21 mouse cellular contexts compared by ENCODE assay signal in genomic region chr15:97019323-97019722, GRCm38 (mm10). TPM values are rescaled to one million over a fixed set of nuclear protein-coding genes. Genes with fewer than 3 reads are reported as not detected.
DNase-seq lines count a peak whose midpoint lies in the region; ATAC-seq and TF ChIP-seq lines count a peak whose summit lies in the region.
"Had no signal": no experiment of that assay in that cellular context is flagged by ENCODE, and none has a peak within 500 bp of the region (broad histone marks: within the 10 kb centered on the region; RNA-seq: fewer than 3 reads in every experiment).

No protein-coding gene starts in this region.

- H3K27ac ChIP-seq in embryonic facial prominence, embryonic 14.5 days (replicated peaks; ENCODE audit: low read depth, low read length) = peak overlapping the region; percentile 49; the same call in 1 of the 2 replicates
- H3K27ac ChIP-seq in embryonic facial prominence, embryonic 10.5 days (replicated peaks) = no peak overlapping the region
- no peak overlapping the region for H3K27ac ChIP-seq in lung, embryonic 15.5 days
- H3K27ac ChIP-seq in liver, embryonic 14.5 days = no peak overlapping the region
- H3K27ac ChIP-seq in stomach, postnatal 0 days (replicated peaks) = no peak overlapping the region
- no peak overlapping the region for H3K27ac ChIP-seq in hindbrain, postnatal 0 days
- H3K27ac ChIP-seq: embryonic facial prominence, embryonic 12.5 days; forebrain, embryonic 10.5 days; hindbrain, embryonic 15.5 days; layer of hippocampus, adult 2 months had no signal

- no peak for TF ChIP-seq EP300 in liver, embryonic 14.5 days (IDR thresholded peaks at IDR 0.05; ENCODE audit: low read depth)
- TF ChIP-seq EP300 in stomach, postnatal 0 days (optimal IDR thresholded peaks at IDR 0.05) = no peak

- no peak overlapping the region for H3K9ac ChIP-seq in embryonic facial prominence, embryonic 14.5 days (ENCODE audit: low read depth, low read length)
- no peak overlapping the region for H3K9ac ChIP-seq in lung, embryonic 15.5 days
- no peak overlapping the region for H3K9ac ChIP-seq in liver, embryonic 14.5 days (replicated peaks)
- no peak overlapping the region for H3K9ac ChIP-seq in stomach, postnatal 0 days (ENCODE audit: low read length)
- H3K9ac ChIP-seq in hindbrain, postnatal 0 days (replicated peaks; ENCODE audit: low read length) = no peak overlapping the region
- H3K9ac ChIP-seq: embryonic facial prominence, embryonic 12.5 days; forebrain, postnatal 0 days; hindbrain, embryonic 15.5 days had no signal

- DNase-seq in embryonic facial prominence, embryonic 14.5 days (ENCODE audit: low spot score) = no peak
- no peak for DNase-seq in embryonic facial prominence, embryonic 10.5 days (ENCODE audit: low spot score)
- no peak for DNase-seq in lung, adult 18-20 months
- no peak for DNase-seq in liver, embryonic 14.5 days (ENCODE audit: low read depth in 3 of 3, low spot score in 3 of 3)
- DNase-seq in stomach, postnatal 0 days (ENCODE audit: low spot score) = no peak
- DNase-seq in hindbrain, postnatal 0 days (ENCODE audit: low spot score) = no peak
- DNase-seq in adrenal gland, adult 2 months = no peak
- DNase-seq: adrenal gland, adult 8-10 months; cerebellum, adult 9-10 months; forebrain, postnatal 0 days; kidney, adult 8-10 months; kidney, postnatal 14 days; layer of hippocampus, postnatal 36 days; thymus, postnatal 14 days had no signal

- no peak for ATAC-seq in embryonic facial prominence, embryonic 14.5 days (ENCODE audit: low read depth)
- ATAC-seq in lung, embryonic 15.5 days (ENCODE audit: borderline replicate concordance, extremely low read depth, low FRiP score, low TSS enrichment) = no peak
- no peak for ATAC-seq in liver, embryonic 14.5 days (ENCODE audit: insufficient read depth)
- no peak for ATAC-seq in stomach, postnatal 0 days (ENCODE audit: low FRiP score, low TSS enrichment)
- ATAC-seq in hindbrain, postnatal 0 days = no peak
- ATAC-seq: forebrain, postnatal 0 days had no signal

- 85% methylated on average over 11 of the region's 11 CpGs for WGBS in embryonic facial prominence, embryonic 14.5 days
- 89% methylated on average over 11 of the region's 11 CpGs for WGBS in embryonic facial prominence, embryonic 10.5 days
- 54% methylated on average over 11 of the region's 11 CpGs for WGBS in lung, embryonic 15.5 days
- 68% methylated on average over 11 of the region's 11 CpGs for WGBS in liver, embryonic 14.5 days (ENCODE audit: insufficient replicate concordance)
- WGBS in stomach, postnatal 0 days = 54% methylated on average over 11 of the region's 11 CpGs
- WGBS in hindbrain, postnatal 0 days = 87% methylated on average over 11 of the region's 11 CpGs

- H3K27me3 ChIP-seq in embryonic facial prominence, embryonic 14.5 days (replicated peaks; ENCODE audit: control insufficient read depth, insufficient read depth, low read length) = no peaks in the 10 kb centered on the region
- no peaks in the 10 kb centered on the region for H3K27me3 ChIP-seq in embryonic facial prominence, embryonic 10.5 days (replicated peaks; ENCODE audit: low read depth, poor library complexity, severe bottlenecking)
- H3K27me3 ChIP-seq in lung, embryonic 15.5 days = no peaks in the 10 kb centered on the region
- no peaks in the 10 kb centered on the region for H3K27me3 ChIP-seq in liver, embryonic 14.5 days (ENCODE audit: control insufficient read depth, insufficient read depth, low read length)
- no peaks in the 10 kb centered on the region for H3K27me3 ChIP-seq in stomach, postnatal 0 days (ENCODE audit: control insufficient read depth, insufficient read depth, low read length)
- no peaks in the 10 kb centered on the region for H3K27me3 ChIP-seq in hindbrain, postnatal 0 days (ENCODE audit: insufficient read depth, low read length)
- H3K27me3 ChIP-seq: embryonic facial prominence, embryonic 12.5 days; hindbrain, embryonic 15.5 days had no signal

- 0 out of 2 replicates have a peak, but pooled peaks cover 3% of the 10 kb centered on the region for H3K4me1 ChIP-seq in embryonic facial prominence, embryonic 14.5 days (ENCODE audit: control insufficient read depth, insufficient read depth, low read length)
- no peaks in the 10 kb centered on the region for H3K4me1 ChIP-seq in embryonic facial prominence, embryonic 10.5 days
- peaks cover 4% of the 10 kb centered on the region; the same call in 1 of the 2 replicates for H3K4me1 ChIP-seq in lung, embryonic 15.5 days
- H3K4me1 ChIP-seq in liver, embryonic 14.5 days (replicated peaks; ENCODE audit: control insufficient read depth in 2 of 2, insufficient read depth in 2 of 2, low read length in 1 of 2) = no peaks in the 10 kb centered on the region
- no peaks in the 10 kb centered on the region for H3K4me1 ChIP-seq in stomach, postnatal 0 days (replicated peaks; ENCODE audit: control insufficient read depth, insufficient read depth)
- H3K4me1 ChIP-seq in hindbrain, postnatal 0 days (ENCODE audit: insufficient read depth, low read length) = no peaks in the 10 kb centered on the region
- H3K4me1 ChIP-seq: embryonic facial prominence, embryonic 12.5 days; forebrain, embryonic 10.5 days; hindbrain, embryonic 15.5 days had no signal

- H3K36me3 ChIP-seq in embryonic facial prominence, embryonic 14.5 days (ENCODE audit: control insufficient read depth, insufficient read depth, low read length) = 0 out of 2 replicates have a peak, but pooled peaks cover 7% of the 10 kb centered on the region
- peaks cover 19% of the 10 kb centered on the region for H3K36me3 ChIP-seq in embryonic facial prominence, embryonic 10.5 days (replicated peaks)
- H3K36me3 ChIP-seq in lung, embryonic 15.5 days = 0 out of 2 replicates have a peak, but pooled peaks cover 2% of the 10 kb centered on the region
- no peaks in the 10 kb centered on the region for H3K36me3 ChIP-seq in liver, embryonic 14.5 days (replicated peaks; ENCODE audit: control insufficient read depth, insufficient read depth, low read depth)
- no peaks in the 10 kb centered on the region for H3K36me3 ChIP-seq in stomach, postnatal 0 days (ENCODE audit: control insufficient read depth, insufficient read depth, low read length)
- H3K36me3 ChIP-seq in hindbrain, postnatal 0 days (ENCODE audit: insufficient read depth, low read length) = no peaks in the 10 kb centered on the region
- H3K36me3 ChIP-seq: hindbrain, embryonic 15.5 days had no signal

- no peak overlapping the region for H3K4me3 ChIP-seq in embryonic facial prominence, embryonic 14.5 days (ENCODE audit: low read depth, low read length)
- H3K4me3 ChIP-seq in embryonic facial prominence, embryonic 10.5 days = no peak overlapping the region
- H3K4me3 ChIP-seq in lung, embryonic 15.5 days = peak overlapping the region; percentile 4; the same call in 1 of the 2 replicates
- peak overlapping the region; percentile 27 to 37 for H3K4me3 ChIP-seq in liver, embryonic 14.5 days (ENCODE audit: insufficient read depth in 1 of 2, low read depth in 2 of 2, low read length in 2 of 2)
- no peak overlapping the region for H3K4me3 ChIP-seq in stomach, postnatal 0 days (ENCODE audit: low read depth, low read length)
- no peak overlapping the region for H3K4me3 ChIP-seq in hindbrain, postnatal 0 days (ENCODE audit: low read length)
- H3K4me3 ChIP-seq: embryonic facial prominence, embryonic 12.5 days; forebrain, embryonic 10.5 days; hindbrain, embryonic 15.5 days; layer of hippocampus, adult 2 months had no signal

- H3K9me3 ChIP-seq in embryonic facial prominence, embryonic 14.5 days (ENCODE audit: control insufficient read depth, low read length) = peaks cover 4% of the 10 kb centered on the region; the same call in 1 of the 2 replicates
- no peaks in the 10 kb centered on the region for H3K9me3 ChIP-seq in embryonic facial prominence, embryonic 10.5 days
- no peaks in the 10 kb centered on the region for H3K9me3 ChIP-seq in lung, embryonic 15.5 days
- no peaks in the 10 kb centered on the region for H3K9me3 ChIP-seq in liver, embryonic 14.5 days (ENCODE audit: control insufficient read depth, low read length)
- H3K9me3 ChIP-seq in stomach, postnatal 0 days (ENCODE audit: control insufficient read depth, low read length) = no peaks in the 10 kb centered on the region
- H3K9me3 ChIP-seq in hindbrain, postnatal 0 days (ENCODE audit: low read length) = no peaks in the 10 kb centered on the region
- H3K9me3 ChIP-seq: forebrain, embryonic 10.5 days; hindbrain, embryonic 15.5 days had no signal

- no peak for TF ChIP-seq CTCF in liver, embryonic 14.5 days (IDR thresholded peaks at IDR 0.05; ENCODE audit: low read depth)
- TF ChIP-seq CTCF in stomach, postnatal 0 days (IDR thresholded peaks at IDR 0.05; ENCODE audit: low read depth) = no peak
- TF ChIP-seq CTCF in hindbrain, postnatal 0 days (IDR thresholded peaks at IDR 0.05; ENCODE audit: low read depth) = no peak

- H3K4me2 ChIP-seq in embryonic facial prominence, embryonic 14.5 days (ENCODE audit: low read depth, low read length) = no peak overlapping the region
- peak overlapping the region; percentile 28 for H3K4me2 ChIP-seq in lung, embryonic 15.5 days
- H3K4me2 ChIP-seq in liver, embryonic 14.5 days (ENCODE audit: low read depth) = peak overlapping the region; percentile 24; the same call in 1 of the 2 replicates
- peak overlapping the region; percentile 18; the same call in 1 of the 2 replicates for H3K4me2 ChIP-seq in stomach, postnatal 0 days (replicated peaks; ENCODE audit: low read depth)
- no peak overlapping the region for H3K4me2 ChIP-seq in hindbrain, postnatal 0 days (ENCODE audit: low read depth, low read length)
- H3K4me2 ChIP-seq: embryonic facial prominence, embryonic 12.5 days; heart, embryonic 11.5 days; hindbrain, embryonic 15.5 days had no signal

RNA-seq across cellular contexts. Expression of gene Slc38a4, which starts 36.4 kb away (rescaled TPM):
- 89.0 and 93.5 TPM in 2 replicates for polyA plus RNA-seq in embryonic facial prominence, embryonic 14.5 days (2014; fragmentation: Nextera tagmentation; extraction: Ambion mirVana)
- 53.5 and 57.2 TPM in 2 replicates for polyA plus RNA-seq in embryonic facial prominence, embryonic 10.5 days (2016; fragmentation: Nextera tagmentation; extraction: Ambion mirVana)
- 70.0 and 74.0 TPM in 2 replicates for polyA plus RNA-seq in lung, embryonic 15.5 days (2015; fragmentation: Nextera tagmentation; extraction: Ambion mirVana)
- polyA plus RNA-seq in liver, embryonic 14.5 days (2012; rRNA removed) = 23.9 and 24.4 TPM in 2 replicates
- 52.7 and 55.8 TPM in 2 replicates for polyA plus RNA-seq in liver, embryonic 14.5 days (2014; fragmentation: Nextera tagmentation; extraction: Ambion mirVana)
- 9.7 and 10.8 TPM in 2 replicates for polyA plus RNA-seq in stomach, postnatal 0 days (2015; fragmentation: Nextera tagmentation; extraction: Ambion mirVana)
- 3.5 and 3.6 TPM in 2 replicates for total RNA-seq in hindbrain, postnatal 0 days (2014; rRNA removed)
- 2.5 and 3.1 TPM in 2 replicates for polyA plus RNA-seq in hindbrain, postnatal 0 days (2015; fragmentation: Nextera tagmentation; extraction: Ambion mirVana)
- total RNA-seq in adrenal gland, adult 2 months (2021) = 1 to 10 TPM; 4.3 to 7.2 TPM
- 0.90 and 1.8 TPM in 2 replicates for polyA plus RNA-seq in adrenal gland, adult 2 months (2012; rRNA removed)
- total RNA-seq: megakaryocyte-erythroid progenitor cell, adult 5-6 weeks had no signal

Comparison
In these comparisons a context has a peak if more than half of its experiments do, and no peak if none do; other contexts are left out.
1. H3K4me2 ChIP-seq: peak in lung, embryonic 15.5 days (single experiment), liver, embryonic 14.5 days (single experiment) and stomach, postnatal 0 days (single experiment); none in embryonic facial prominence, embryonic 14.5 days (single experiment) and hindbrain, postnatal 0 days (single experiment).
2. H3K4me3 ChIP-seq: peak in lung, embryonic 15.5 days (single experiment) and liver, embryonic 14.5 days (2 of 2); none in embryonic facial prominence, embryonic 14.5 days (single experiment), embryonic facial prominence, embryonic 10.5 days (single experiment), stomach, postnatal 0 days (single experiment) and hindbrain, postnatal 0 days (single experiment).